ENCODE assay signal across 9 mouse cellular contexts in genomic region chr11:99047643-99048042, GRCm38 (mm10). TPM values are rescaled to one million over a fixed set of nuclear protein-coding genes. Genes with fewer than 3 reads are reported as not detected.
DNase-seq lines count a peak whose midpoint lies in the region; ATAC-seq and TF ChIP-seq lines count a peak whose summit lies in the region.
"Had no signal": no experiment of that assay in that cellular context is flagged by ENCODE, and none has a peak within 500 bp of the region (broad histone marks: within the 10 kb centered on the region; RNA-seq: fewer than 3 reads in every experiment).

No protein-coding gene starts in this region.

- no peak for TF ChIP-seq CTCF in liver, adult 2 months (IDR thresholded peaks at IDR 0.05; ENCODE audit: low read depth, low read length)
- no peak for TF ChIP-seq CTCF in forebrain, postnatal 0 days (IDR thresholded peaks at IDR 0.05; ENCODE audit: low read depth)

- intact Hi-C loops in heart, postnatal 36 days (cut with DNase I): no loop called here

- peak overlapping the region; percentile 26; the same call in 1 of the 2 replicates for H3K4me3 ChIP-seq in liver, adult 2 months (ENCODE audit: insufficient read depth, low read depth, low read length)
- no peak overlapping the region for H3K4me3 ChIP-seq in liver, embryonic 12.5 days
- peak overlapping the region; percentile 38; the same call in 1 of the 2 replicates for H3K4me3 ChIP-seq in embryonic facial prominence, embryonic 13.5 days
- no peak overlapping the region for H3K4me3 ChIP-seq in neural tube, embryonic 12.5 days
- H3K4me3 ChIP-seq in forebrain, postnatal 0 days (ENCODE audit: low read depth, low read length): no peak overlapping the region

- peak overlapping the region; percentile 74 for H3K27ac ChIP-seq in liver, adult 2 months (replicated peaks; ENCODE audit: insufficient read depth, low read depth, low read length)
- no peak overlapping the region; the same call in 1 of the 2 replicates for H3K27ac ChIP-seq in liver, embryonic 12.5 days
- peak overlapping the region; percentile 94 for H3K27ac ChIP-seq in embryonic facial prominence, embryonic 13.5 days
- H3K27ac ChIP-seq in neural tube, embryonic 12.5 days: no peak overlapping the region
- H3K27ac ChIP-seq in forebrain, postnatal 0 days (ENCODE audit: low read depth, low read length): no peak overlapping the region

- peaks cover 52% of the 10 kb centered on the region for H3K36me3 ChIP-seq in liver, adult 2 months (ENCODE audit: control insufficient read depth, insufficient read depth, low read length)
- peaks cover 55% of the 10 kb centered on the region for H3K36me3 ChIP-seq in liver, embryonic 12.5 days
- H3K36me3 ChIP-seq in embryonic facial prominence, embryonic 13.5 days: peaks cover 67% of the 10 kb centered on the region
- H3K36me3 ChIP-seq in neural tube, embryonic 12.5 days: peaks cover 41% of the 10 kb centered on the region
- H3K36me3 ChIP-seq in forebrain, postnatal 0 days (ENCODE audit: insufficient read depth): peaks cover 12% of the 10 kb centered on the region; the same call in 1 of the 2 replicates

- DNase-seq in liver, adult 2 months (ENCODE audit: extremely low read depth, low read depth, low spot score): no peak
- DNase-seq in heart, postnatal 36 days: peak; percentile 32 to 47
- DNase-seq in T-cell, adult 2 months (ENCODE audit: low spot score): no peak
- no peak for DNase-seq in c-Kit-positive CD71-positive TER-119-positive erythroid progenitor cells, embryonic 14.5 days (ENCODE audit: low spot score)
- no peak for DNase-seq in forebrain, postnatal 0 days

- no peak for TF ChIP-seq POLR2A in liver, adult 2 months (IDR thresholded peaks at IDR 0.05; ENCODE audit: extremely low read depth, insufficient read depth, low read length)

- 65% methylated on average over 2 of the region's 2 CpGs for WGBS in liver, adult 2 months
- WGBS in liver, embryonic 12.5 days (ENCODE audit: insufficient replicate concordance): 51% methylated on average over 2 of the region's 2 CpGs
- 44% methylated on average over 2 of the region's 2 CpGs for WGBS in embryonic facial prominence, embryonic 13.5 days
- 78% methylated on average over 2 of the region's 2 CpGs for WGBS in neural tube, embryonic 12.5 days
- 85% methylated on average over 2 of the region's 2 CpGs for WGBS in forebrain, postnatal 0 days

- no peaks in the 10 kb centered on the region for H3K9me3 ChIP-seq in liver, embryonic 12.5 days (replicated peaks)
- H3K9me3 ChIP-seq in embryonic facial prominence, embryonic 13.5 days: no peaks in the 10 kb centered on the region
- H3K9me3 ChIP-seq in neural tube, embryonic 12.5 days: no peaks in the 10 kb centered on the region
- no peaks in the 10 kb centered on the region for H3K9me3 ChIP-seq in forebrain, postnatal 0 days (ENCODE audit: low read length)

- peaks cover 39% of the 10 kb centered on the region for H3K4me1 ChIP-seq in liver, adult 2 months (ENCODE audit: control insufficient read depth, insufficient read depth, low read length)
- peaks cover 28% of the 10 kb centered on the region for H3K4me1 ChIP-seq in liver, embryonic 12.5 days
- peaks cover 63% of the 10 kb centered on the region for H3K4me1 ChIP-seq in embryonic facial prominence, embryonic 13.5 days
- peaks cover 34% of the 10 kb centered on the region; the same call in 1 of the 2 replicates for H3K4me1 ChIP-seq in neural tube, embryonic 12.5 days
- H3K4me1 ChIP-seq in forebrain, postnatal 0 days (ENCODE audit: insufficient read depth): no peaks in the 10 kb centered on the region

- H3K79me2 ChIP-seq in liver, adult 2 months (ENCODE audit: control insufficient read depth, insufficient read depth, low read length): no peaks in the 10 kb centered on the region

- no peaks in the 10 kb centered on the region for H3K27me3 ChIP-seq in liver, adult 2 months (ENCODE audit: control insufficient read depth, insufficient read depth, low read length)
- peaks cover 19% of the 10 kb centered on the region for H3K27me3 ChIP-seq in liver, embryonic 12.5 days (replicated peaks)
- no peaks in the 10 kb centered on the region for H3K27me3 ChIP-seq in embryonic facial prominence, embryonic 13.5 days
- no peaks in the 10 kb centered on the region for H3K27me3 ChIP-seq in neural tube, embryonic 12.5 days (replicated peaks)
- no peaks in the 10 kb centered on the region for H3K27me3 ChIP-seq in forebrain, postnatal 0 days (ENCODE audit: insufficient read depth, low read length)

- no peak for ATAC-seq in liver, embryonic 12.5 days
- ATAC-seq in embryonic facial prominence, embryonic 13.5 days (ENCODE audit: insufficient number of reproducible peaks, insufficient read depth, low FRiP score, low TSS enrichment, low read depth): peak; percentile 38; the same call in 1 of the 2 replicates
- no peak for ATAC-seq in neural tube, embryonic 12.5 days (ENCODE audit: low FRiP score, low read depth)
- no peak for ATAC-seq in forebrain, postnatal 0 days

- H3K9ac ChIP-seq in liver, adult 2 months (ENCODE audit: low read depth, low read length): peak overlapping the region; percentile 64
- H3K9ac ChIP-seq in liver, embryonic 12.5 days: no peak overlapping the region
- peak overlapping the region; percentile 44; the same call in 1 of the 2 replicates for H3K9ac ChIP-seq in embryonic facial prominence, embryonic 13.5 days
- no peak overlapping the region; the same call in 1 of the 2 replicates for H3K9ac ChIP-seq in neural tube, embryonic 12.5 days
- H3K9ac ChIP-seq in forebrain, postnatal 0 days: no peak overlapping the region

- H3K4me2 ChIP-seq in liver, embryonic 12.5 days: no peak overlapping the region
- peak overlapping the region; percentile 91 for H3K4me2 ChIP-seq in embryonic facial prominence, embryonic 13.5 days
- peak overlapping the region; percentile 22 for H3K4me2 ChIP-seq in neural tube, embryonic 12.5 days (replicated peaks)
- no peak overlapping the region for H3K4me2 ChIP-seq in forebrain, postnatal 0 days (ENCODE audit: low read depth)

RNA-seq across cellular contexts. Expression of gene Igfbp4, which starts 6.6 kb away (rescaled TPM):
- total RNA-seq in liver, adult 2 months (2014; rRNA removed): 662 and 813 TPM in 2 replicates
- polyA plus RNA-seq in liver, adult 2 months (2012; rRNA removed): 1,830 and 2,620 TPM in 2 replicates
- 236 TPM in 2 replicates for polyA plus RNA-seq in liver, embryonic 12.5 days (2016; fragmentation: Nextera tagmentation; extraction: Ambion mirVana)
- polyA plus RNA-seq in embryonic facial prominence, embryonic 13.5 days (2015; fragmentation: Nextera tagmentation; extraction: Ambion mirVana): 1,128 and 1,158 TPM in 2 replicates
- total RNA-seq in heart, postnatal 36 days (2021): 10 to 100 TPM; 80.6 to 93.5 TPM
- polyA plus RNA-seq in neural tube, embryonic 12.5 days (2016; fragmentation: Nextera tagmentation; extraction: Ambion mirVana): 327 and 330 TPM in 2 replicates
- 99.0 and 102 TPM in 2 replicates for total RNA-seq in forebrain, postnatal 0 days (2014; rRNA removed)
- 128 and 142 TPM in 2 replicates for polyA plus RNA-seq in forebrain, postnatal 0 days (2015; fragmentation: Nextera tagmentation; extraction: Ambion mirVana)

RNA-seq across cellular contexts. Expression of gene Top2a, which starts 23.7 kb away (rescaled TPM):
- 1.8 and 4.2 TPM in 2 replicates for total RNA-seq in liver, adult 2 months (2014; rRNA removed)
- 0.22 and 0.31 TPM in 2 replicates for polyA plus RNA-seq in liver, adult 2 months (2012; rRNA removed)
- polyA plus RNA-seq in liver, embryonic 12.5 days (2016; fragmentation: Nextera tagmentation; extraction: Ambion mirVana): 249 and 261 TPM in 2 replicates
- polyA plus RNA-seq in embryonic facial prominence, embryonic 13.5 days (2015; fragmentation: Nextera tagmentation; extraction: Ambion mirVana): 272 and 279 TPM in 2 replicates
- 1 to 10 TPM; 3.9 to 4.6 TPM for total RNA-seq in heart, postnatal 36 days (2021)
- 190 and 194 TPM in 2 replicates for polyA plus RNA-seq in neural tube, embryonic 12.5 days (2016; fragmentation: Nextera tagmentation; extraction: Ambion mirVana)
- total RNA-seq in forebrain, postnatal 0 days (2014; rRNA removed): 30.2 and 40.7 TPM in 2 replicates
- 18.1 and 19.7 TPM in 2 replicates for polyA plus RNA-seq in forebrain, postnatal 0 days (2015; fragmentation: Nextera tagmentation; extraction: Ambion mirVana)

RNA-seq across cellular contexts. Expression of gene Tns4, which starts 41.5 kb away (rescaled TPM):
- total RNA-seq in liver, adult 2 months (2014; rRNA removed): 0.27 and 0.46 TPM in 2 replicates
- polyA plus RNA-seq in liver, adult 2 months (2012; rRNA removed): 0.27 and 1.2 TPM in 2 replicates
- polyA plus RNA-seq in liver, embryonic 12.5 days (2016; fragmentation: Nextera tagmentation; extraction: Ambion mirVana): 0.17 and 0.39 TPM in 2 replicates
- 0.53 and 0.73 TPM in 2 replicates for polyA plus RNA-seq in embryonic facial prominence, embryonic 13.5 days (2015; fragmentation: Nextera tagmentation; extraction: Ambion mirVana)
- under 1 TPM; 0.27 to 0.36 TPM for total RNA-seq in heart, postnatal 36 days (2021)
- 0.22 and 0.41 TPM in 2 replicates for polyA plus RNA-seq in neural tube, embryonic 12.5 days (2016; fragmentation: Nextera tagmentation; extraction: Ambion mirVana)
- total RNA-seq in forebrain, postnatal 0 days (2014; rRNA removed): 0.48 TPM in 1 of 2 replicates, not detected in the other
- polyA plus RNA-seq in forebrain, postnatal 0 days (2015; fragmentation: Nextera tagmentation; extraction: Ambion mirVana): 0.29 TPM in 1 of 2 replicates, not detected in the other
- total RNA-seq: MEL had no signal

Comparison
In these comparisons a context has a peak if more than half of its experiments do, and no peak if none do; other contexts are left out.
1. H3K27ac ChIP-seq: peak in liver, adult 2 months (single experiment) and embryonic facial prominence, embryonic 13.5 days (single experiment); none in liver, embryonic 12.5 days (single experiment), neural tube, embryonic 12.5 days (single experiment) and forebrain, postnatal 0 days (single experiment).
2. H3K4me3 ChIP-seq: peak in liver, adult 2 months (single experiment) and embryonic facial prominence, embryonic 13.5 days (single experiment); none in liver, embryonic 12.5 days (single experiment), neural tube, embryonic 12.5 days (single experiment) and forebrain, postnatal 0 days (single experiment).
3. H3K9ac ChIP-seq: peak in liver, adult 2 months (single experiment) and embryonic facial prominence, embryonic 13.5 days (single experiment); none in liver, embryonic 12.5 days (single experiment), neural tube, embryonic 12.5 days (single experiment) and forebrain, postnatal 0 days (single experiment).
4. RNA of gene Top2a, which starts 23.7 kb away (polyA plus RNA-seq): 272 to 279 TPM in embryonic facial prominence, embryonic 13.5 days, 249 to 261 TPM in liver, embryonic 12.5 days, 190 to 194 TPM in neural tube, embryonic 12.5 days and 18.1 to 19.7 TPM in forebrain, postnatal 0 days; 0.22 to 0.31 TPM in liver, adult 2 months; every median in the first group is over 10 times any median in the second.
5. DNase-seq: peak in heart, postnatal 36 days (2 of 2); none in liver, adult 2 months (single experiment), T-cell, adult 2 months (single experiment), c-Kit-positive CD71-positive TER-119-positive erythroid progenitor cells, embryonic 14.5 days (single experiment) and forebrain, postnatal 0 days (single experiment).
6. H3K4me2 ChIP-seq: peak in embryonic facial prominence, embryonic 13.5 days (single experiment) and neural tube, embryonic 12.5 days (single experiment); none in liver, embryonic 12.5 days (single experiment) and forebrain, postnatal 0 days (single experiment).